12 mouse cellular contexts compared by ENCODE assay signal in the genomic region with DNA sequence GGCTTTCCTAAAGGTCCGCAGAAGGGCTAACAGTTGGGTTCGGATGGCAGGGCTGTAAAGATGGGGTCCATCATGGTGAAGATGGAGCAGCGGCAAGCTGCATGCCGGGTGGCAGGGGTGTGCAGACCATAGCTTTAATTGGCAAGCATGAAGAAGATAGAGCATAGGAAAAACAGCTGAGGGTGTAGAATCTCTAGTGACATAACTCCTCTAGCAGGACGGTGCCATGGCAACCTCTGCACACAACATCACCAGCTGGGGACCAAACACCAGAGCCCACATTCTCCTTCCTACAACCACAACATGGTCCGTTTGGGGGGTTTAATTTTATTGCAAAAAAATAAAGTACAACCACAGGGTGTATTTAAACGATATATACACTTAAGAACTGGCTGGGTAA.
"Had no signal": no experiment of that assay in that cellular context is flagged by ENCODE, and none has a peak within 500 bp of the region (broad histone marks: within the 10 kb centered on the region; RNA-seq: fewer than 3 reads in every experiment).

No protein-coding gene starts in this region.

- H3K4me1 ChIP-seq: liver, embryonic 12.5 days had no signal

- H3K4me3 ChIP-seq: intestine, embryonic 15.5 days; kidney, embryonic 15.5 days; limb, embryonic 12.5 days; liver, embryonic 12.5 days had no signal

- H3K4me2 ChIP-seq: intestine, embryonic 15.5 days; kidney, embryonic 15.5 days; limb, embryonic 12.5 days; liver, embryonic 12.5 days; lung, embryonic 14.5 days; midbrain, embryonic 11.5 days had no signal

- H3K9me3 ChIP-seq: intestine, embryonic 15.5 days had no signal

- H3K27ac ChIP-seq: intestine, embryonic 15.5 days; kidney, embryonic 15.5 days; limb, embryonic 12.5 days; liver, embryonic 12.5 days had no signal

- H3K9ac ChIP-seq: intestine, embryonic 15.5 days; kidney, embryonic 15.5 days; limb, embryonic 12.5 days; liver, embryonic 12.5 days; lung, embryonic 14.5 days had no signal

- DNase-seq: kidney, adult 2 months; kidney, postnatal 14 days; lung, embryonic 14.5 days; lung, postnatal 10 days; lung, postnatal 4 days; thymus, adult 18-20 months; thymus, postnatal 14 days had no signal

- ATAC-seq: intestine, embryonic 15.5 days; liver, embryonic 12.5 days had no signal

- H3K27me3 ChIP-seq: intestine, embryonic 15.5 days; kidney, embryonic 15.5 days; limb, embryonic 12.5 days; liver, embryonic 12.5 days had no signal
